ENCODE assay signal across 8 mouse cellular contexts in genomic region chr16:43574006-43574764, GRCm38 (mm10).
DNase-seq lines count a peak whose midpoint lies in the region; ATAC-seq lines count a peak whose summit lies in the region.

No protein-coding gene starts in this region.

- intact Hi-C loops in left cerebral cortex, postnatal 4 days (cut with DNase I) = loop anchor here (10.0 kb wide), 2 partner anchors 59 to 739 kb away; no protein-coding TSS in a partner anchor

- peaks cover 25% of the 10 kb centered on the region for H3K4me1 ChIP-seq in embryonic facial prominence, embryonic 12.5 days
- H3K4me1 ChIP-seq in midbrain, embryonic 13.5 days (replicated peaks) = peaks cover 54% of the 10 kb centered on the region

- 43% methylated on average over 7 of the region's 7 CpGs for WGBS in embryonic facial prominence, embryonic 12.5 days
- 49% methylated on average over 7 of the region's 7 CpGs for WGBS in midbrain, embryonic 13.5 days

- no peaks in the 10 kb centered on the region for H3K27me3 ChIP-seq in embryonic facial prominence, embryonic 12.5 days
- no peaks in the 10 kb centered on the region for H3K27me3 ChIP-seq in midbrain, embryonic 13.5 days

- H3K4me2 ChIP-seq in embryonic facial prominence, embryonic 12.5 days (replicated peaks) = no peak overlapping the region
- H3K4me2 ChIP-seq in midbrain, embryonic 13.5 days (replicated peaks) = no peak overlapping the region

- no peaks in the 10 kb centered on the region for H3K36me3 ChIP-seq in embryonic facial prominence, embryonic 12.5 days
- H3K36me3 ChIP-seq in midbrain, embryonic 13.5 days = peaks cover 22% of the 10 kb centered on the region

- DNase-seq in 3134 (ENCODE audit: extremely low read depth, insufficient read length, low spot score) = peak; percentile 51
- peak; percentile 92 for DNase-seq in adrenal gland, postnatal 25 days
- DNase-seq in heart, adult 11 months = peak; percentile 99
- peak; percentile 90 for DNase-seq in kidney, adult 11 months
- peak; percentile 94 for DNase-seq in left cerebral cortex, postnatal 4 days
- peak; percentile 39 for DNase-seq in spleen, adult 12 weeks (ENCODE audit: low spot score)

- H3K4me3 ChIP-seq in embryonic facial prominence, embryonic 12.5 days = no peak overlapping the region
- no peak overlapping the region for H3K4me3 ChIP-seq in midbrain, embryonic 13.5 days (replicated peaks)

- no peak for ATAC-seq in embryonic facial prominence, embryonic 12.5 days (ENCODE audit: insufficient number of reproducible peaks, insufficient read depth, low FRiP score, low TSS enrichment)
- ATAC-seq in midbrain, embryonic 13.5 days = peak; percentile 78

- H3K9ac ChIP-seq in embryonic facial prominence, embryonic 12.5 days = no peak overlapping the region
- H3K9ac ChIP-seq in midbrain, embryonic 13.5 days (replicated peaks) = no peak overlapping the region

- H3K9me3 ChIP-seq in embryonic facial prominence, embryonic 12.5 days = no peaks in the 10 kb centered on the region
- no peaks in the 10 kb centered on the region for H3K9me3 ChIP-seq in midbrain, embryonic 13.5 days

- H3K27ac ChIP-seq in embryonic facial prominence, embryonic 12.5 days = peak overlapping the region; percentile 48
- H3K27ac ChIP-seq in midbrain, embryonic 13.5 days = peak overlapping the region; percentile 79

Comparison
In these comparisons a context has a peak if more than half of its experiments do, and no peak if none do; other contexts are left out.
1. DNase-seq: peak in every context shown above with its lines; median percentile 99 in heart, adult 11 months; 94 in left cerebral cortex, postnatal 4 days; 92 in adrenal gland, postnatal 25 days; 90 in kidney, adult 11 months; 51 in 3134; 39 in spleen, adult 12 weeks.